Mouse (Mus musculus): Measurements from ENCODE around the gene Ufsp2. TPM values are rescaled to one million over a fixed set of nuclear protein-coding genes. Genes with fewer than 3 reads are reported as not detected.

The Ufsp2 gene
- polyA plus RNA-seq (2014; fragmentation: Illumina TruSeq; extraction: RNeasy Lipid Tissue Mini Kit (QIAGEN cat#74804); ENCODE audit: low read depth, low replicate concordance): 145 TPM

GRCm38 (mm10) chr8:45975126-45975836, at the start of gene Ufsp2, which contains the start of gene 1700029J07Rik:
Ufsp2 (plus strand) TSS chr8:45975528.
1700029J07Rik (minus strand) TSS chr8:45975252.

GRCm38 (mm10) chr8:45934582-45935014, 40.7 kb upstream of the Ufsp2 start, which contains the start of gene Ccdc110:
Ccdc110 (plus strand) TSS chr8:45934619.

DNA sequence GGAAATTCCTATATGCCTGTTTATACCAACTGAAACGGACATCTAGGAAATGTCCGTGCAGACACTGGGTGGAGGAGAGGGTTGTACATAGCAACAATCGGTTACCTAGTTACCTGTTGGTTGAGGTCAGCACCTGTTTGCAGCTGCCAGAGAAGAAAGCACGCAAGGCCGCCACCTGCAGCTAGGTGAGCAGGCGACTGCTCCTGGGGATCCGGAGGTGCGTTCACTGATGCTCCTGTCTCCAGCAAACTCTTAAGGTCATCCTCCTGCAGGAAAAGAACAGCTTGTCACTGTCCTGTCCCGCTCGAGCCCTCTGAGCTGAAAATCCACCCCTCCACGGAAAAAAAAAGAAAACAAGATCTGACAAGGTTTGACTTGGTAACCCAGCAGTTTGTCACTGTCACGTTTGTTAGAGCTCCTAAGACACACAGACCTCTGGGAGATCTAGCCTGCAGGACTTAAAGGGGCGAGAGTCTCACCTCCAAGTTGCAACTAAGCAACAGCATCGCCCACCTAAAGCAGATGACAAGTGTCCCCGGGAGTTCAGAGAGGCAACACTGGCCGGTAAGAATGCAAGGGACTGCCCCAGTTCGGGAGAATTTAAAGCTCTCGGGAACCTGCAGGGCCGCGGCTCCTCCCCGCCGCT, 23.9 kb downstream of the Ufsp2 start, which contains the start of gene Lrp2bp:
Gene Lrp2bp (plus strand): TSS at position 166 of the 646 bp plus-strand sequence.

DNA sequence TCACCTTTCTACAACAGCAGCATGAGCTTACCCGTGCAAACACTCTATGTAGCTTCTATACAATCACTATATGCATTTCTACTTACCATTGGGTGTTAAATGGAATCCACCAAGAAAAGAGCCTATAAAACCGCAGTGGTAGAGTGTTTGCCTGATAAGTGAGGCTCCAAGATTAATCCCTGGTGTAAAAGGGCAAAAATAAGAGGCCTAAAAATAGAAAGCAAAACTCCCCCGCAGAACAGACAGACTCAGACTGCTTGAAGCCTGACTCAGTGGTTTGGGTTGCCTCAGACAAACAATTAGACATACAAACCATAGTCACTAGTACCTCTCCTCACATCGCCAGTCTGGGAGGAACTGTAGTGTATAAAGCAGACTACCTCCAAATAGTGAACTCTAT, 30.3 kb downstream of the Ufsp2 start, which contains the start of gene Ankrd37:
Gene Ankrd37 (minus strand): TSS at position 112 of the 400 bp plus-strand sequence.

Other genes with a start within 250 kb of the Ufsp2 start
- 104 TPM for gene Pdlim3, start 90.1 kb upstream of the Ufsp2 start, polyA plus RNA-seq (2014; fragmentation: Illumina TruSeq; extraction: RNeasy Lipid Tissue Mini Kit (QIAGEN cat#74804); ENCODE audit: low read depth, low replicate concordance)
- not detected for gene Ccdc110, start 40.9 kb upstream of the Ufsp2 start, polyA plus RNA-seq (2014; fragmentation: Illumina TruSeq; extraction: RNeasy Lipid Tissue Mini Kit (QIAGEN cat#74804); ENCODE audit: low read depth, low replicate concordance)
- gene 1700029J07Rik, start 276 bp upstream of the Ufsp2 start, polyA plus RNA-seq (2014; fragmentation: Illumina TruSeq; extraction: RNeasy Lipid Tissue Mini Kit (QIAGEN cat#74804); ENCODE audit: low read depth, low replicate concordance): 5.6 TPM
- 0.88 TPM for gene Lrp2bp, start 23.8 kb downstream of the Ufsp2 start, polyA plus RNA-seq (2014; fragmentation: Illumina TruSeq; extraction: RNeasy Lipid Tissue Mini Kit (QIAGEN cat#74804); ENCODE audit: low read depth, low replicate concordance)
- gene Ankrd37, start 30.2 kb downstream of the Ufsp2 start, polyA plus RNA-seq (2014; fragmentation: Illumina TruSeq; extraction: RNeasy Lipid Tissue Mini Kit (QIAGEN cat#74804); ENCODE audit: low read depth, low replicate concordance): 19.8 TPM
- gene Cfap97, start 176.2 kb downstream of the Ufsp2 start, polyA plus RNA-seq (2014; fragmentation: Illumina TruSeq; extraction: RNeasy Lipid Tissue Mini Kit (QIAGEN cat#74804); ENCODE audit: low read depth, low replicate concordance): 47.3 TPM
- gene Snx25, start 176.6 kb downstream of the Ufsp2 start, polyA plus RNA-seq (2014; fragmentation: Illumina TruSeq; extraction: RNeasy Lipid Tissue Mini Kit (QIAGEN cat#74804); ENCODE audit: low read depth, low replicate concordance): 28.6 TPM
- 79.9 TPM for gene Slc25a4, start 235.8 kb downstream of the Ufsp2 start, polyA plus RNA-seq (2014; fragmentation: Illumina TruSeq; extraction: RNeasy Lipid Tissue Mini Kit (QIAGEN cat#74804); ENCODE audit: low read depth, low replicate concordance)

Data from sigmoid colon, adult 10 weeks (tissue).